Mouse (Mus musculus) common myeloid progenitor, adult 5-6 weeks (primary cell): ENCODE data around the gene Gpr27. TPM values are rescaled to one million over a fixed set of nuclear protein-coding genes. Genes with fewer than 3 reads are reported as not detected.

Experiments used
- ATAC-seq: replicated peaks from 2 replicates; pipeline ENCODE4 v1.8.0; 2016; ENCODE audit warnings: low read depth, mild to moderate bottlenecking, moderate TSS enrichment, inconsistent platforms; ENCODE audit not compliant: poor library complexity, severe bottlenecking
- total RNA-seq: library from RNA; stranded (forward); fragments of 200-1000, 187-1606 nt; gene quantifications from 2 replicates; pipeline ENCODE4 v1.2.3, GENCODE M21; 2017

Gene Gpr27
- total RNA-seq, 1 experiment from 2014 or later, result not detected

GRCm38 (mm10) chr6:99671768-99672167 is 20.7 kb upstream of the Gpr27 start:
- ATAC-seq, result no peak

GRCm38 (mm10) chr6:99674482-99674881 is 18.0 kb upstream of the Gpr27 start:
- ATAC-seq, result no peak

DNA sequence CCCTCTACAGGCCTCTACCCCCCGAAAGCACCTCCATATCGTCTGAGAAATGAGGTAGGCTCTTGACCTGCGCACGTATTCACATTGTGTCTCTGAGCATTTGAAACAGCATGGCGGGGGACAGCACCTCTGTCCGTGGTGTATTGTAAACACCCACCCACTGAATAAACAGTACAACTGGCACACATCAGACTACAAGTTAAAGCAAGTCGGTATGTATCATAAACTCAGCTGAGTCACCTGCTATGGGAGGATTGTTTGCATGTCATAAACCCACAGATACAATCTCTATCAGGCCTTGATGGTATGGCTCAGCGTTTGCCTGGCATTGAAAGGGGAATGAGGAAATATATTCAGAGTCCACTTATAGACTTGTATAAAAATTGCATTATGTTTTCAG is 15.2 kb upstream of the Gpr27 start:
- ATAC-seq, result no peak

- ATAC-seq, result no peak
These were observed 14.4 kb upstream of the Gpr27 start for GRCm38 (mm10) chr6:99678108-99678507.

GRCm38 (mm10) chr6:99683974-99684373 is 8.5 kb upstream of the Gpr27 start:
- no peak for ATAC-seq

DNA sequence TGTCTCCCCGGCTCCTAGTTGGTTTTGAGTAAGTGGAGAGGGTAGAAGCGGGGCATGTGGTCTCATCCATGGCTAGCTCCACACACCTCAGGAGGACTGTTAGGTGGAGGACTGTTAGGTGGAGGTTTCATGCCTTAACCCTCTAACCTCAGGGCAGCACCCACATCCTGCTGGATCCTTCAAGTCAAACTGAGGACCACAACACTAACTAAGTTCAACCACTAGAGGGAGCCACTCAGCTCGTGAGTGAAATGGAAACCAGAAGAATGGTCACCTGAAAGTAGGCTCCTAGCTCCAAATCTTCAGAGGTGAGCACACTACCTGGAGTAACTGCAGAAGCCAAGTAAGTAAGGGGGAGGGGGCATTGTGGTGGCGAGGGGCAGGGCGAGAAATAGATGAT is 7.6 kb upstream of the Gpr27 start:
- ATAC-seq, result peak; percentile 84

DNA sequence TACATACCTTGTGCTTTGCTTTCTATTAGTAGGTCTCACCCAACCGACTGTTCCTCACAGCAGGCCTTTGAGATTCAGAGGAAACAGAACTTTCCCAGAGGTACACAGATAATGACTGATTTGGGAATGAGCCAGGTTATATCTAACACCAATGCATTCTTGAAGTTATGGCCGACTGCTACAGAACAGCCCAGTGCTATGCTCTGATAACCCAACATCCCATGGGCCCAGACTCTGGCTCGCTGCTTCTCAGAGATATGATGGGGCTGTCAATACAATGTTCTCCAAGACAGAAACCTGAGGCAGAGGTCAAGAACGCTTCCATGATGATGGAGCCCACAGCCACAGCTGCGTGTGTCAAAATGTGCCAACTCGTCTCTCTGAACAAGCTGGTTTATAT is 4.0 kb upstream of the Gpr27 start:
- ATAC-seq, result no peak

GRCm38 (mm10) chr6:99691666-99692205 is 743 bp upstream of the Gpr27 start:
- no peak for ATAC-seq

DNA sequence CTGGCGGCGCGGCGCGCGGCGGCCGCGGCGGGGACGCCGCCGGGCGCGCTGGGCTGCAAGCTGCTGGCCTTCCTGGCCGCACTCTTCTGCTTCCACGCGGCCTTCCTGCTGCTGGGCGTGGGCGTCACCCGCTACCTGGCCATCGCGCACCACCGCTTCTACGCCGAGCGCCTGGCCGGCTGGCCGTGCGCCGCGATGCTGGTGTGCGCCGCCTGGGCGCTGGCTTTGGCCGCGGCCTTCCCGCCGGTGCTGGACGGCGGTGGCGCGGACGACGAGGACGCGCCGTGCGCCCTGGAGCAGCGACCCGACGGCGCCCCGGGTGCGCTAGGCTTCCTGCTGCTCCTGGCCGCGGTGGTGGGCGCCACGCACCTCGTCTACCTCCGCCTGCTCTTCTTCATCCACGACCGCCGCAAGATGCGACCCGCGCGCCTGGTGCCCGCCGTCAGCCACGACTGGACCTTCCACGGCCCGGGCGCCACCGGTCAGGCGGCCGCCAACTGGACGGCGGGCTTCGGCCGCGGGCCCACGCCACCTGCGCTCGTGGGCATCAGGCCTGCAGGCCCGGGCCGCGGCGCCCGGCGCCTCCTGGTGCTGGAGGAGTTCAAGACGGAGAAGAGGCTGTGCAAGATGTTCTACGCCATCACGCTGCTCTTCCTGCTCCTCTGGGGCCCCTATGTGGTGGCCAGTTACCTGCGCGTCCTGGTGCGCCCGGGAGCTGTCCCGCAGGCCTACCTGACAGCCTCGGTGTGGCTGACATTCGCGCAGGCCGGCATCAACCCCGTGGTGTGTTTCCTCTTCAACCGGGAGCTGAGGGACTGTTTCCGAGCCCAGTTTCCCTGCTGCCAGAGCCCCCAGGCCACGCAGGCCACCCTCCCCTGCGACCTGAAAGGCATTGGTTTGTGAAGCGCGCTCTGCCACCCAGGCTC is 700 bp downstream of the Gpr27 start:
- no peak for ATAC-seq

DNA sequence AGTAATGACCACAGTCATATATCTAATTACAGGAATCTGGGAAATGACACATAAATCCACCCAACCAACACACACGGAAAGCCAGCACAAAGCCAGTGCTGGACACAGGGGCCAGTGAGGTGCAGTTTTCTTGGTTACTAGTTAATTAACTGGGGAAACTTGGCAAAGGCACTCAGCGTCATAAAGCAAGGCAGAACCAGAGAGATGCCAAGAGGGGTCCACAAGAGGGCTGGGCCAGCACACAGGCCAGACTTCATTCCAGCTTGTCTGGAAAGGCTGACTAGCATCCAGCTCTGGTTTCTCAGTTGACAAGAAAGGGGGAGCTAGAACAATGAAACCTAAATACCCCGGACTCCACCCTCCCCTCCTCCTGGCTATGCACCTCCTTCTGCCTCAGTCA is 8.0 kb downstream of the Gpr27 start:
- no peak for ATAC-seq

DNA sequence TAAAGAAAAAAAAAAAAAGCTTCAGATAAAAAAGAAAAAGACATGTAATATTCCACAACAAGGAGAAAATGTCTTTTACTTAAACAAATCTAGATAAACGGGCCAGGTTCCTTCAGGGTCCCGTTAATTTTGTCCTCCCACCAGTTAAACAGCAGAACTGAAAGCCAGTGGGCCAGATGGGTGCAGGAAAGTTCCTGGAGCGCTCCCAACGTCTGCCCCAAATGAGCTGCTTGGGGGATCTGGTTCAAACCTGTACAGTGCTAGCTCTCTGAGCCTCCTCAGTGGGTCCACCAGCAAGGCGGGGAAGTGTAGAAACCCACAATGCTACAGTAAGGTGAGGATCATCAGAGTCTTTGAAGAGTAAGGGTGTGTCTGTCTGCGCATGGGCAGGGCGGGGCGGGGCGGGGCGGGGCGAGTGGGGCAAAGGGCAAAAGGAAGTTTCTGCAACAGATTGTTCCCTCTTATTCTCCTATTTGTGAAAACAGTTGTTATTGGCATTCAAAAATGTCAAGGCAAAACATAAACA is 19.2 kb downstream of the Gpr27 start:
- no peak for ATAC-seq

- ATAC-seq, result no peak
These were observed 20.8 kb downstream of the Gpr27 start for GRCm38 (mm10) chr6:99713256-99713655.

DNA sequence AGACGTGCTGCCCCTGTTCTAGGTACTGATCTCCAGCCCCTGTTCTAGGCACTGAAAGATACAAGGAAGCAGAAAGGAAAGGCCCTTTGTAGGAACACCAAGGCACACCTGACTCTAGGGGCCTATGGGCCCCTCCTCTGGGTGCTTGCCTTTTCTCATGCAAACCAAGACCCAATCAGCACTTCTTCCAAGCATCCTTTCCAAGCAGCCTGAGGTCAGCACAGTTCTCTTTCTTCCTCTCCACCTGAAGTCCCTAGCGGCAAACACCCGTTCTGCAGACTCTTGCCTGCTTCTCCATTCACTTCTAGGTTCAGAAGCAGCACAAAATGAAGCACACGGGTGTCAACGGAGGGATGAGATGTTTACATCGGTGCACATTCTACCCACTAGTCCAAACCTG is 22.7 kb downstream of the Gpr27 start:
- no peak for ATAC-seq

DNA sequence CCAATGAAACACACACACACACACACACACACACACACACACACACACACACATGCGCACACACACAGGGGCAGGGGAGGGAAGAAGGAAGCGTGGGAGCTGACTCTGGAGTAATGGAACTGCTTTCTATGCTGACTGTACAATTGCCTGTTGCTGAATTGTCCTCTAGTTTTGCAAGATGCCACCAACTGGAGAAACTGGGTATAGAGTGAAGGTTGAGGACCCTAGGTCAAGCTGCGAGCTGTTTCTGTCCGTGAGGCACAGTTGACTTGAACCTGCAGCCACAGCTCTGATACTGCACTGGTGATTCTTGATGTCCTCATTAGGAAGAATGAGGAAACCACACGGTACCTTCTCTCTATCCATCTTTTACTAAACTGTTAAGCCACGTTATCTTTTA is 23.4 kb downstream of the Gpr27 start:
- ATAC-seq, result 0 out of 2 replicates have a peak, but pooled peaks have one; percentile 42

- ATAC-seq, result peak; percentile 72
These were observed 28.6 kb downstream of the Gpr27 start for GRCm38 (mm10) chr6:99721032-99721431.

DNA sequence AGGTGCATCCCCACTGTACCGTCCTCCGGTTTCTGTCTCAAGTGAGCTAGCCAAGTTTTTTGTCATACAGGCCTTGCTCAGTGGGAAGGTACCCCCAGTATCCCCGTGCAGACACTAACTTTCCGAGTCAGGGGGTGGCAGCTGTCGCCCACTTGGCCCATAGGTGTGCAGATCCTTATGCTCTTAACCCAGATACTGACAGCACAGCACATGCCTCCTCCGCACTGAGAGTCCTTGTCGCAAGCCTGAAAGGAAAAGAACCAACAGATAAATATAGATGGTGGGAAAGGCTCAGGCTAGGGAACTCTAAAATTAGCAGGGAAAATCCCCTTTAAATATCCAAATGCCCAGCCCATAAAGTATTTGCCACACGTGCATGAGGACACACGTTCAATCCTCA is 29.9 kb downstream of the Gpr27 start:
- ATAC-seq, result no peak

GRCm38 (mm10) chr6:99725971-99726561 is 33.6 kb downstream of the Gpr27 start, which contains the start of gene Prok2:
Prok2 (minus strand) TSS chr6:99726392.
- peak; percentile 37; the same call in 1 of the 2 replicates for ATAC-seq

GRCm38 (mm10) chr6:99726576-99727303 is 34.3 kb downstream of the Gpr27 start:
- peak; percentile 39 for ATAC-seq

- ATAC-seq, result no peak
These were observed 37.4 kb downstream of the Gpr27 start for GRCm38 (mm10) chr6:99729853-99730252.

GRCm38 (mm10) chr6:99731926-99732325 is 39.4 kb downstream of the Gpr27 start:
- no peak for ATAC-seq
